Mouse (Mus musculus) G1E (cell line): ENCODE measurements around the gene Phf10.

ENCODE experiments used
- CTCF ChIP-seq: IDR thresholded peaks from 2 replicates; pipeline ENCODE4 v1.5.1; 2012; ENCODE audit warnings: low read depth, low read length, inconsistent platforms, mixed read lengths
- GATA2 ChIP-seq: IDR thresholded peaks from 2 replicates; pipeline ENCODE4 v1.6.1; 2012; ENCODE audit warnings: low read depth, low read length, inconsistent platforms, borderline replicate concordance
- POLR2AphosphoS5 ChIP-seq: IDR thresholded peaks from 2 replicates; pipeline ENCODE4 v1.6.1; 2012; ENCODE audit warnings: low read depth, low read length, inconsistent platforms; ENCODE audit not compliant: insufficient replicate concordance
- TAL1 ChIP-seq: conservative IDR thresholded peaks from 2 replicates; pipeline ENCODE4 v1.6.1; 2012; ENCODE audit warnings: low read depth, low read length, inconsistent platforms, mixed read lengths

DNA sequence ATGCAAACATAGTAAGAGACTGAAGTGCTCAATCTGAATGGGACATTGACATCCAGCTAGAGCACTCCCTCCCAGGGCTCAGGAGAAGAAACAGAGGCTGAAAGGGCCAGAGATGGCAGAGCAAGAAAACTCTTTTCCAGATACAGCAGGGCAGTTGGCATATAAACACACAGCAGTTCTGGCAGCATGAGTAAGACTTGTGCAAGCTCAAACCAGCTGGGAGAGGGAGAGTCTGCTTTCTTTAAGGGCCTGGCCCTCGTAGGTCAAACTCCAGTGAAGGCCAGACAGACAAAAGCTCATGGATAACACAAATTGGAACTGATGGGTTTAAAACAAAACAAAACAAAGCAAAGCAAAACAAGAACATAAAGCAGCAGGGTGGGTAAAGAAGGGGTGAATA is 54.5 kb downstream of the Phf10 start:
- TF ChIP-seq CTCF (no peak), POLR2AphosphoS5 (no peak), GATA2 (no peak), TAL1 (no peak)
